Mouse (Mus musculus): ENCODE data around the gene Upk3a. TPM values are rescaled to one million over a fixed set of nuclear protein-coding genes. Genes with fewer than 3 reads are reported as not detected.

Upk3a gene
- 25.0 and 27.2 TPM in 2 replicates for polyA plus RNA-seq (2015; fragmentation: Nextera tagmentation; extraction: Ambion mirVana)

DNA sequence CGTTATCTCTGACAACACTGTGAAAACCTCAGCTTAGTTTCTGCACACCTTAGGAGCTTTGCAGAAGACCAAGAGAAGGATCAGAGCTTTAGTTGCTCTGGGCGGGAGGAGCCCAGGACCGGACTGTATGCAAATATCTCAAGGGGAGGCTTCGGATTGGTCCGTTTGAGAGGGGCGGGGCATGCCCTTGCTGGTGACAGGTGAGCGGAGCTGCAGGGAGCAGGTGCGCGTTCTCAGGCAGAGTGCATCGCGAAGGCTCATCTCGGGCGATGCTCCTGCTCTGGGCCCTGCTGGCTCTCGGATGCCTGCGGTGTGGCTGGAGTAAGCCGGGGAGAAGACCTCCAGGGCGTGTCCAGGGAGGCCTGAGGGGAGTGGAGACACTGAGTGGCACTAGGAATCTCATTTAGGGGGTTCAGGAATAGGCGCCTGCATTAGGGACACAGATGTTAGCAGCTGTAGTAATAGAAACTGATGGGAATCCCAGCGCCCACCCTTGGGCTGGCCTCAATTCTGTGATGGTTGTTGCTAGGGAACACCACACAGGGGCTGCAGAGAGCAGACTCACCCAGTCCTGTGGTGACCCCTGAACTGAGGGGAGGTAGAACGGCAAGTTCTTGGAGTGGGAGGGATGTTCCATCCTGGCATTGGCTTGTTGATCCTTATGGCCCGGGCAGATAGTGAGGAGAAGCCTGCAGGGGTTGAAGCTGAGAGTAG is at the start of gene Upk3a:
Gene Upk3a, plus strand, starts transcription at position 191 of the 714 bp plus-strand sequence.
- H3K4me3 ChIP-seq (replicated peaks), result no peak within 1 kb of the TSS
- H3K4me1 ChIP-seq, result peaks cover 16% of the 10 kb centered on the region
- H3K27me3 ChIP-seq, result peaks cover 25% of the 10 kb centered on the region
- H3K4me2 ChIP-seq, result peak within 1 kb of the TSS; percentile 27
- H3K36me3 ChIP-seq, result no peaks in the 10 kb centered on the region
- H3K9ac ChIP-seq, result no peak within 1 kb of the TSS
- H3K27ac ChIP-seq, result no peak within 1 kb of the TSS
- WGBS, result 8% methylated on average over 21 of the region's 21 CpGs
- H3K9me3 ChIP-seq (replicated peaks), result no peaks in the 10 kb centered on the region
- no peak; the same call in 1 of the 2 replicates for ATAC-seq (replicated peaks; ENCODE audit: low FRiP score)

DNA sequence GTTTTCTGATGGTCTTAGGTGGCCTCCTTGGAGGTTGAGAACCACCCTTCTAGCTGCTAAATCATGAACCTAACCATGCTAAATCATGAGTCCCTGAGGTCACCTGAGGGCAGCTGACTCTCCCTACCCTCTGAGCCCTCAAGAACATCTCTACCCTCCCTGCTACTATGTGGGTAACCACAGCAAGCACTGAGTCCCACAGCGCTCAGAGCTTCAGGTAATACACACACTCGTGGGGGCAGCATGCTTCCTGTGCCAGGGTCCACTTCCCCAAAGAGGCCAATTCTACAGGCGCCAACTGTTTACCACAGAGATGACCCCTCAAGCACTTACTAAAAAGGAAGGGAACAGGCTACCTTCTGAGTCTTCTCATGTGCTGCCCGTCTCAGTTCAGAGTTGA is 48.4 kb upstream of the Upk3a start:
- Histone ChIP-seq H3K9me3 (replicated peaks) (no peaks in the 10 kb centered on the region), H3K36me3 (no peaks in the 10 kb centered on the region), H3K4me3 (replicated peaks) (no peak overlapping the region), H3K4me2 (no peak overlapping the region), H3K4me1 (no peaks in the 10 kb centered on the region; the same call in 1 of the 2 replicates), H3K9ac (no peak overlapping the region), H3K27ac (no peak overlapping the region), H3K27me3 (no peaks in the 10 kb centered on the region)
- no peak for ATAC-seq (replicated peaks; ENCODE audit: low FRiP score)
- WGBS, result 85% methylated on average over 4 of the region's 4 CpGs

- no peak for ATAC-seq (replicated peaks; ENCODE audit: low FRiP score)
- no peaks in the 10 kb centered on the region for H3K36me3 ChIP-seq
- H3K27ac ChIP-seq, result no peak overlapping the region
- H3K9ac ChIP-seq, result no peak overlapping the region
- H3K4me1 ChIP-seq, result no peaks in the 10 kb centered on the region; the same call in 1 of the 2 replicates
- no peaks in the 10 kb centered on the region for H3K9me3 ChIP-seq (replicated peaks)
- WGBS, result 84% methylated on average over 8 of the region's 8 CpGs
- H3K27me3 ChIP-seq, result no peaks in the 10 kb centered on the region
- H3K4me2 ChIP-seq, result no peak overlapping the region
- H3K4me3 ChIP-seq (replicated peaks), result no peak overlapping the region
Measured at GRCm38 (mm10) chr15:84972860-84973543, 43.9 kb upstream of the Upk3a start.

- H3K4me1 ChIP-seq, result no peaks in the 10 kb centered on the region; the same call in 1 of the 2 replicates
- H3K27me3 ChIP-seq, result no peaks in the 10 kb centered on the region
- WGBS, result 65% methylated on average over 3 of the region's 3 CpGs
- ATAC-seq (replicated peaks; ENCODE audit: low FRiP score), result no peak
- H3K27ac ChIP-seq, result no peak overlapping the region
- no peaks in the 10 kb centered on the region for H3K36me3 ChIP-seq
- H3K9ac ChIP-seq, result no peak overlapping the region
- no peak overlapping the region for H3K4me3 ChIP-seq (replicated peaks)
- H3K4me2 ChIP-seq, result no peak overlapping the region
- H3K9me3 ChIP-seq (replicated peaks), result no peaks in the 10 kb centered on the region
Measured at GRCm38 (mm10) chr15:84973544-84973871, 43.4 kb upstream of the Upk3a start.

- ATAC-seq (replicated peaks; ENCODE audit: low FRiP score), result no peak
- H3K36me3 ChIP-seq, result no peaks in the 10 kb centered on the region
- no peak overlapping the region for H3K27ac ChIP-seq
- no peak overlapping the region for H3K4me3 ChIP-seq (replicated peaks)
- 41% methylated on average over 4 of the region's 4 CpGs for WGBS
- no peaks in the 10 kb centered on the region for H3K9me3 ChIP-seq (replicated peaks)
- no peak overlapping the region for H3K9ac ChIP-seq
- no peaks in the 10 kb centered on the region for H3K27me3 ChIP-seq
- no peaks in the 10 kb centered on the region; the same call in 1 of the 2 replicates for H3K4me1 ChIP-seq
- H3K4me2 ChIP-seq, result no peak overlapping the region
Measured at GRCm38 (mm10) chr15:84975729-84976128, 41.2 kb upstream of the Upk3a start.

- 75% methylated on average over 9 of the region's 9 CpGs for WGBS
- no peaks in the 10 kb centered on the region for H3K36me3 ChIP-seq
- no peak overlapping the region for H3K4me3 ChIP-seq (replicated peaks)
- no peak for ATAC-seq (replicated peaks; ENCODE audit: low FRiP score)
- no peak overlapping the region for H3K4me2 ChIP-seq
- no peak overlapping the region for H3K27ac ChIP-seq
- peaks cover 12% of the 10 kb centered on the region for H3K4me1 ChIP-seq
- H3K9me3 ChIP-seq (replicated peaks), result no peaks in the 10 kb centered on the region
- no peaks in the 10 kb centered on the region for H3K27me3 ChIP-seq
- H3K9ac ChIP-seq, result no peak overlapping the region
Measured at GRCm38 (mm10) chr15:84981609-84982313, 35.2 kb upstream of the Upk3a start.

DNA sequence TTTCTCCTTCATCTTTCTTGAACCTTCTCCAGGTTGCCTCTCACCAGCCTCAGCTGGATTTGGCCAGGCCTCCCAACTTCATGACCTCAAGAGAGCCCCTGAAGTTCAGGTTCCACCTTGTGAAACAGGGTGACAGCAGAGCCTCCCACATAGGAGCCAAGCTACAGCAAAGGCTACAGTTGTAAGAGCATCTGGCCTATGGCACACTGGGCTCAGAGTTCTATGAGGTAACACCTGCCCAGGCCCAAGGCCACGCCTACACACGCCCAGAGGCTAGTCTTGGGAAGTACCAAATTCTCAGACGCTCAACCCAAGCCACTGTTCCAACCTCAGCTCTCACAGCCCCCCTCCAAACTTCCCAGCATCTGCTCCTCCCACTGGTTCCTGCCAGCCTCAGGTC is 34.1 kb upstream of the Upk3a start:
- H3K9me3 ChIP-seq (replicated peaks), result no peaks in the 10 kb centered on the region
- no peak overlapping the region for H3K4me3 ChIP-seq (replicated peaks)
- no peaks in the 10 kb centered on the region for H3K36me3 ChIP-seq
- 80% methylated on average over 3 of the region's 3 CpGs for whole genome bisulfite sequencing
- H3K4me1 ChIP-seq, result peaks cover 18% of the 10 kb centered on the region
- H3K27me3 ChIP-seq, result no peaks in the 10 kb centered on the region
- H3K9ac ChIP-seq, result no peak overlapping the region
- no peak overlapping the region for H3K4me2 ChIP-seq
- ATAC-seq (replicated peaks; ENCODE audit: low FRiP score), result no peak
- H3K27ac ChIP-seq, result no peak overlapping the region

GRCm38 (mm10) chr15:84983721-84984120 is 33.2 kb upstream of the Upk3a start:
- Histone ChIP-seq H3K36me3 (no peaks in the 10 kb centered on the region), H3K4me2 (no peak overlapping the region), H3K27me3 (no peaks in the 10 kb centered on the region), H3K9ac (no peak overlapping the region), H3K4me3 (replicated peaks) (no peak overlapping the region), H3K9me3 (replicated peaks) (no peaks in the 10 kb centered on the region), H3K4me1 (peaks cover 23% of the 10 kb centered on the region), H3K27ac (no peak overlapping the region)
- WGBS, result 77% methylated on average over 7 of the region's 7 CpGs
- ATAC-seq (replicated peaks; ENCODE audit: low FRiP score), result no peak

DNA sequence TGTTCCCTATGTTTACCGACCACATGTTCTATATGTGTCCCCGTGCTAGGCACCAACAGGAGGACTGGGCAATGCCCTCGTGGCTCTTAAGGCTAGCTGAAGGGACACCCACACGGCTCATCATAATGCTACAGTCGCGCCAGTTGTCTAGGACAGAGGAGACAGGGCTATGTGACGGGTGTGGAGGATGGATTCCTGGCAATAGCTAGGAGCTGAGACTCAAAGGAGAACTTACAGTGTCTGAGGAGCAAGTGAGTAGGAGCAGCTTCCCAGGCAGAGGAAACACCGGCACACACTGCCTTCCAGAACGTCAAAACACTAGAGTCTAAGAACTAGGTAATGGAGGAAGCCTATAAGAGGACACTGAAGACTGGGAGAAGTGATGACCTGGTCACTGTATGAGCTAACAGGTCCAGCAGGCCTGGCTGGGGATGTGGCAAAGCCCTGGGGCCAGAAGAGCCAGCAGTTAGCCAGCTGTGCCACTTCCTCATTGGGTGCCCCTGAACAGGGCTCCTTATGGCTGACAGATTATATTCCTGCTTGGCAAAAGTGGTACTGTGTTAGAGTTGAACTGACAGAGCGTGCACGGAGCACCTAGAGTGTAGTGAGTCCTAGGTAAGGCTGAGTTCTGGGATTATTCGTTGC is 31.3 kb upstream of the Upk3a start:
- no peak overlapping the region; the same call in 1 of the 2 replicates for H3K4me2 ChIP-seq
- ATAC-seq (replicated peaks; ENCODE audit: low FRiP score), result no peak
- WGBS, result 91% methylated on average over 12 of the region's 12 CpGs

GRCm38 (mm10) chr15:84986171-84987019 is 30.5 kb upstream of the Upk3a start:
- WGBS, result 70% methylated on average over 4 of the region's 4 CpGs
- ATAC-seq (replicated peaks; ENCODE audit: low FRiP score), result no peak
- Histone ChIP-seq H3K4me3 (replicated peaks) (peak overlapping the region; percentile 85), H3K4me1 (peaks cover 27% of the 10 kb centered on the region), H3K9me3 (replicated peaks) (no peaks in the 10 kb centered on the region), H3K27me3 (no peaks in the 10 kb centered on the region), H3K36me3 (no peaks in the 10 kb centered on the region), H3K9ac (peak overlapping the region; percentile 88), H3K27ac (no peak overlapping the region), H3K4me2 (peak overlapping the region; percentile 91)

More for the DNA sequence above, 31.3 kb upstream of the Upk3a start:
- no peak overlapping the region for H3K9ac ChIP-seq
- H3K4me1 ChIP-seq, result peaks cover 27% of the 10 kb centered on the region
- no peaks in the 10 kb centered on the region for H3K36me3 ChIP-seq
- no peaks in the 10 kb centered on the region for H3K9me3 ChIP-seq (replicated peaks)
- H3K4me3 ChIP-seq (replicated peaks), result no peak overlapping the region
- H3K27me3 ChIP-seq, result no peaks in the 10 kb centered on the region
- H3K27ac ChIP-seq, result no peak overlapping the region
